Mouse (Mus musculus) gastrocnemius, postnatal 25 days (tissue): ENCODE data around the gene Rrp36. TPM values are rescaled to one million over a fixed set of nuclear protein-coding genes. Genes with fewer than 3 reads are reported as not detected.

Experiments
- total RNA-seq, 2 experiments: library from RNA; stranded (reverse); gene quantifications; 1 replicate in 1 of 2; 2 replicates in 1 of 2; pipeline ENCODE4 v1.2.3; 2021

Gene Rrp36
- total RNA-seq, 2 experiments from 2014 or later: 7.5 to 12.1 TPM

Other genes with a start within 250 kb of the Rrp36 start
- gene Crip3, start 245.4 kb downstream of the Rrp36 start, total RNA-seq: under 1 TPM in 1 of 2 experiments, not detected in 1; 0.78 TPM
- gene Slc22a7, start 235.9 kb downstream of the Rrp36 start, total RNA-seq: not detected
- 1 to 10 TPM in 1 of 2 experiments, under 1 TPM in 1; 0.77 to 1.4 TPM for gene Ttbk1, start 186.7 kb downstream of the Rrp36 start, total RNA-seq
- gene Dnph1, start 177.6 kb downstream of the Rrp36 start, total RNA-seq: 1 to 10 TPM; 4.5 to 5.4 TPM
- gene Cul9, start 128.0 kb downstream of the Rrp36 start, total RNA-seq: 10 to 100 TPM; 11.7 to 12.1 TPM
- gene Srf, start 118.2 kb downstream of the Rrp36 start, total RNA-seq: 10 to 100 TPM; 64.6 to 85.8 TPM
- gene Ptk7, start 44.8 kb downstream of the Rrp36 start, total RNA-seq: 1 to 10 TPM; 1.1 to 1.3 TPM
- 10 to 100 TPM; 12.7 to 15.0 TPM for gene Klc4, start 28.3 kb downstream of the Rrp36 start, total RNA-seq
- 100 to 1,000 TPM in 1 of 2 experiments, 10 to 100 TPM in 1; 99.2 to 110 TPM for gene Mrpl2, start 28.1 kb downstream of the Rrp36 start, total RNA-seq
- gene Cul7, start 24.0 kb downstream of the Rrp36 start, total RNA-seq: 10 to 100 TPM in 1 of 2 experiments, 1 to 10 TPM in 1; 8.8 to 14.4 TPM
- gene Mea1, start 4.4 kb upstream of the Rrp36 start, total RNA-seq: 10 to 100 TPM; 45.3 to 54.7 TPM
- gene Klhdc3, start 6.6 kb upstream of the Rrp36 start, total RNA-seq: 100 to 1,000 TPM; 135 to 168 TPM
- 10 to 100 TPM; 24.0 to 28.3 TPM for gene Ppp2r5d, start 30.8 kb upstream of the Rrp36 start, total RNA-seq
- gene Pex6, start 37.1 kb upstream of the Rrp36 start, total RNA-seq: 10 to 100 TPM; 12.5 to 14.0 TPM
- gene Gnmt, start 54.8 kb upstream of the Rrp36 start, total RNA-seq: 1 to 10 TPM; 1.1 to 1.2 TPM
- 10 to 100 TPM in 1 of 2 experiments, 1 to 10 TPM in 1; 8.3 to 11.8 TPM for gene Cnpy3, start 77.9 kb upstream of the Rrp36 start, total RNA-seq
- not detected for gene Ptcra, start 89.4 kb upstream of the Rrp36 start, total RNA-seq
- gene 2310039H08Rik, start 98.3 kb upstream of the Rrp36 start, total RNA-seq: 10 to 100 TPM; 34.9 to 35.0 TPM
- 10 to 100 TPM; 42.6 to 50.4 TPM for gene Rpl7l1, start 108.3 kb upstream of the Rrp36 start, total RNA-seq
- 1 to 10 TPM; 7.5 to 9.2 TPM for gene Bicral, start 184.1 kb upstream of the Rrp36 start, total RNA-seq
- 1 to 10 TPM; 7.1 to 8.5 TPM for gene Tbcc, start 216.3 kb upstream of the Rrp36 start, total RNA-seq
- gene Prph2, start 236.1 kb upstream of the Rrp36 start, total RNA-seq: not detected